ENCODE assay signal across 8 mouse cellular contexts in genomic region chr6:65671451-65671850, GRCm38 (mm10). TPM values are rescaled to one million over a fixed set of nuclear protein-coding genes. Genes with fewer than 3 reads are reported as not detected.
A peak's percentile ranks its signal among the peaks of the same experiment; 100 is the strongest.
DNase-seq lines count a peak whose midpoint lies in the region; ATAC-seq and TF ChIP-seq lines count a peak whose summit lies in the region.

Ndnf (plus strand) TSS chr6:65671590.

- H3K4me2 ChIP-seq in hindbrain, embryonic 14.5 days (replicated peaks) = peak within 1 kb of the TSS; percentile 99

- H3K4me3 ChIP-seq in hindbrain, embryonic 14.5 days (replicated peaks; ENCODE audit: low read length) = peak within 1 kb of the TSS; percentile 58
- H3K4me3 ChIP-seq in left cerebral cortex, adult 2 months = peak within 1 kb of the TSS; percentile 64

- DNase-seq in Patski (ENCODE audit: low read depth, low spot score) = no peak
- peak; percentile 66 to 78 for DNase-seq in cerebellum, postnatal 10 days
- peak; percentile 26 to 30 for DNase-seq in frontal cortex, postnatal 36 days (ENCODE audit: low spot score in 2 of 2)
- peak; percentile 70 for DNase-seq in hindbrain, embryonic 14.5 days (ENCODE audit: low spot score)
- peak; percentile 36 to 37 for DNase-seq in left cerebral cortex, adult 2 months (ENCODE audit: extremely low spot score in 1 of 2, low spot score in 2 of 2)
- DNase-seq in lung, postnatal 4 days = peak; percentile 79 to 87
- peak; percentile 91 for DNase-seq in retina, postnatal 1 day
- peak; percentile 33 to 55 for DNase-seq in urinary bladder, adult 18-20 months (ENCODE audit: low spot score in 2 of 2)

- WGBS in hindbrain, embryonic 14.5 days = under 1% methylated on average over 30 of the region's 45 CpGs

- intact Hi-C loops in left cerebral cortex, adult 2 months (cut with DNase I) = loop anchor here (5.0 kb wide), 1 partner anchor 861 kb away; no protein-coding TSS in a partner anchor

- no peak for TF ChIP-seq CTCF in Patski (IDR thresholded peaks at IDR 0.05)
- no peak for TF ChIP-seq CTCF in left cerebral cortex, adult 2 months (IDR thresholded peaks at IDR 0.05)

- POLR2A ChIA-PET in Patski (lab: Charles Lee) = no interaction called here

- peaks cover 11% of the 10 kb centered on the region for H3K4me1 ChIP-seq in hindbrain, embryonic 14.5 days (replicated peaks; ENCODE audit: control insufficient read depth, insufficient read depth, low read length)

- peak within 1 kb of the TSS; percentile 65 for H3K27ac ChIP-seq in hindbrain, embryonic 14.5 days
- 0 out of 2 replicates have a peak within 1 kb of the TSS, but pooled peaks have one; percentile 40 for H3K27ac ChIP-seq in left cerebral cortex, adult 2 months

- ATAC-seq in Patski = peak; percentile 54
- peak; percentile 93 for ATAC-seq in hindbrain, embryonic 14.5 days (ENCODE audit: low FRiP score)

- peaks cover 52% of the 10 kb centered on the region for H3K27me3 ChIP-seq in Patski
- 0 out of 2 replicates have a peak, but pooled peaks cover 8% of the 10 kb centered on the region for H3K27me3 ChIP-seq in hindbrain, embryonic 14.5 days (ENCODE audit: control insufficient read depth, insufficient read depth, low read length)

- H3K9me3 ChIP-seq in hindbrain, embryonic 14.5 days (ENCODE audit: control insufficient read depth, low read length) = no peaks in the 10 kb centered on the region

- no peaks in the 10 kb centered on the region for H3K36me3 ChIP-seq in hindbrain, embryonic 14.5 days (replicated peaks; ENCODE audit: control insufficient read depth, insufficient read depth)

- peak within 1 kb of the TSS; percentile 64 for H3K9ac ChIP-seq in hindbrain, embryonic 14.5 days

- CTCF ChIA-PET in Patski (lab: Charles Lee) = no interaction called here

- in situ Hi-C loops in Patski (cut with MboI; ENCODE audit: low pct_unique_long_range_greater_than_20kb) = no loop called here

RNA-seq across cellular contexts. Expression of gene Ndnf, which starts in this region (rescaled TPM):
- polyA plus RNA-seq in Patski (2021) = not detected
- 18.8 and 22.5 TPM in 2 replicates for polyA plus RNA-seq in hindbrain, embryonic 14.5 days (2014; fragmentation: Nextera tagmentation; extraction: Ambion mirVana)
- total RNA-seq in left cerebral cortex, adult 2 months (2021) = 10 to 100 TPM in 1 of 2 experiments, 1 to 10 TPM in 1; 10.0 to 12.6 TPM

Comparison
In these comparisons a context has a peak if more than half of its experiments do, and no peak if none do; other contexts are left out.
1. RNA of gene Ndnf (polyA plus RNA-seq): 18.8 to 22.5 TPM in hindbrain, embryonic 14.5 days; not detected in Patski (single experiment); every median in the first group is over 10 times any median in the second.
2. Peak in ATAC-seq in Patski; RNA of the gene not detected or under 1 TPM.